Mouse (Mus musculus) liver, embryonic 14.5 days (tissue): ENCODE data around the gene Rbms1.

Experiments used
- CTCF ChIP-seq: IDR thresholded peaks from 2 replicates; pipeline ENCODE4 v1.5.1; 2016; ENCODE audit warnings: antibody characterized with exemption, low read depth, control low read depth
- EP300 ChIP-seq: IDR thresholded peaks from 2 replicates; pipeline ENCODE4 v1.6.1; 2016; ENCODE audit warnings: antibody characterized with exemption, low read depth

DNA sequence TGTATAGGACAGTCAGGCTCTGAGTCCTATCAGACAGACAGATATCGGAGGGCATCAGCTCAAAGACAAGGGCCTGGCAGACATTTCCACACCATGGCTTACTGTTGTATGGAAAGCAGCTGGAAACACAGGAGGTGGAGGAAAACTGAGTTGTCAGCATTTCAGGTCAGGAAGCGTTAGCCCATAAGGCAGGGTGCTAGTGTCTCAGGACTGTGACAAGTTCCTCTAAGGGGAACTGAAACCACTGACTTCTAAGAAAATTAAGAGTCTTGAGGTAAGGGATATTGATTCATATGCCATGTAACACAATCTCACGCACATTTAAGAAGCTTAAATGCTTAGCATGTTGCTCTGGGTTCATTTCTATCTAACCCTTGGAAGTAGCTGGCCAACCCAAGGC, 141.4 kb downstream of the Rbms1 start:
- TF ChIP-seq CTCF = no peak
- TF ChIP-seq EP300 = no peak
